Mouse (Mus musculus): Measurements from ENCODE around the gene Acan. TPM values are rescaled to one million over a fixed set of nuclear protein-coding genes. Genes with fewer than 3 reads are reported as not detected.

Gene Acan
- polyA plus RNA-seq, 2 experiments = 73.3 to 161 TPM

GRCm38 (mm10) chr7:79052081-79052480 is 1.2 kb upstream of the Acan start:
- Histone ChIP-seq H3K27me3 (ENCODE audit: control insufficient read depth, insufficient read depth, low read length) (peaks cover 47% of the 10 kb centered on the region), H3K36me3 (ENCODE audit: control insufficient read depth, insufficient read depth, low read length) (no peaks in the 10 kb centered on the region), H3K4me3 (replicated peaks; ENCODE audit: low read length) (peak overlapping the region; percentile 53), H3K9me3 (ENCODE audit: control insufficient read depth, low read length) (no peaks in the 10 kb centered on the region), H3K9ac (ENCODE audit: low read depth, low read length, severe bottlenecking) (no peak overlapping the region), H3K4me1 (ENCODE audit: control insufficient read depth, insufficient read depth, low read length) (peaks cover 4% of the 10 kb centered on the region; the same call in 1 of the 2 replicates), H3K4me2 (replicated peaks; ENCODE audit: low read depth, low read length, severe bottlenecking) (peak overlapping the region; percentile 93), H3K27ac (replicated peaks; ENCODE audit: low read depth, low read length) (no peak overlapping the region)
- no peak for ATAC-seq (ENCODE audit: low FRiP score, low read depth)
- 19% methylated on average over 5 of the region's 5 CpGs for WGBS
- DNase-seq (ENCODE audit: low spot score) = no peak
- TF ChIP-seq POLR2A (IDR thresholded peaks at IDR 0.05; ENCODE audit: borderline replicate concordance, extremely low read depth, insufficient read depth, insufficient read length) = no peak

- Histone ChIP-seq H3K27ac (replicated peaks; ENCODE audit: low read depth, low read length) (0 out of 2 replicates have a peak overlapping the region, but pooled peaks have one; percentile 55), H3K4me3 (replicated peaks; ENCODE audit: low read length) (peak overlapping the region; percentile 53), H3K9me3 (ENCODE audit: control insufficient read depth, low read length) (no peaks in the 10 kb centered on the region), H3K4me2 (replicated peaks; ENCODE audit: low read depth, low read length, severe bottlenecking) (peak overlapping the region; percentile 93), H3K4me1 (ENCODE audit: control insufficient read depth, insufficient read depth, low read length) (peaks cover 4% of the 10 kb centered on the region; the same call in 1 of the 2 replicates), H3K9ac (ENCODE audit: low read depth, low read length, severe bottlenecking) (peak overlapping the region; percentile 52), H3K36me3 (ENCODE audit: control insufficient read depth, insufficient read depth, low read length) (no peaks in the 10 kb centered on the region), H3K27me3 (ENCODE audit: control insufficient read depth, insufficient read depth, low read length) (peaks cover 47% of the 10 kb centered on the region)
- 1% methylated on average over 56 of the region's 66 CpGs for WGBS
- DNase-seq (ENCODE audit: low spot score) = no peak
- TF ChIP-seq POLR2A (IDR thresholded peaks at IDR 0.05; ENCODE audit: borderline replicate concordance, extremely low read depth, insufficient read depth, insufficient read length) = no peak
- ATAC-seq (ENCODE audit: low FRiP score, low read depth) = peak; percentile 62
Measured at GRCm38 (mm10) chr7:79052521-79053382, 531 bp upstream of the Acan start.

- WGBS = 14% methylated on average over 13 of the region's 13 CpGs
- Histone ChIP-seq H3K9me3 (ENCODE audit: control insufficient read depth, low read length) (no peaks in the 10 kb centered on the region), H3K4me3 (replicated peaks; ENCODE audit: low read length) (peak overlapping the region; percentile 53), H3K4me1 (ENCODE audit: control insufficient read depth, insufficient read depth, low read length) (peaks cover 4% of the 10 kb centered on the region; the same call in 1 of the 2 replicates), H3K36me3 (ENCODE audit: control insufficient read depth, insufficient read depth, low read length) (no peaks in the 10 kb centered on the region), H3K27me3 (ENCODE audit: control insufficient read depth, insufficient read depth, low read length) (peaks cover 47% of the 10 kb centered on the region), H3K27ac (replicated peaks; ENCODE audit: low read depth, low read length) (no peak overlapping the region), H3K9ac (ENCODE audit: low read depth, low read length, severe bottlenecking) (peak overlapping the region; percentile 52), H3K4me2 (replicated peaks; ENCODE audit: low read depth, low read length, severe bottlenecking) (peak overlapping the region; percentile 93)
- no peak for ATAC-seq (ENCODE audit: low FRiP score, low read depth)
- DNase-seq (ENCODE audit: low spot score) = no peak
- TF ChIP-seq POLR2A (IDR thresholded peaks at IDR 0.05; ENCODE audit: borderline replicate concordance, extremely low read depth, insufficient read depth, insufficient read length) = no peak
Measured at GRCm38 (mm10) chr7:79054111-79054510, 828 bp downstream of the Acan start.

GRCm38 (mm10) chr7:79058546-79058945 is 5.3 kb downstream of the Acan start:
- 21% methylated on average over 2 of the region's 2 CpGs for WGBS
- Histone ChIP-seq H3K27ac (replicated peaks; ENCODE audit: low read depth, low read length) (no peak overlapping the region), H3K4me1 (ENCODE audit: control insufficient read depth, insufficient read depth, low read length) (no peaks in the 10 kb centered on the region), H3K4me3 (replicated peaks; ENCODE audit: low read length) (no peak overlapping the region), H3K36me3 (ENCODE audit: control insufficient read depth, insufficient read depth, low read length) (no peaks in the 10 kb centered on the region), H3K27me3 (ENCODE audit: control insufficient read depth, insufficient read depth, low read length) (peaks cover 19% of the 10 kb centered on the region), H3K9me3 (ENCODE audit: control insufficient read depth, low read length) (no peaks in the 10 kb centered on the region), H3K4me2 (replicated peaks; ENCODE audit: low read depth, low read length, severe bottlenecking) (no peak overlapping the region), H3K9ac (ENCODE audit: low read depth, low read length, severe bottlenecking) (no peak overlapping the region)
- no peak for ATAC-seq (ENCODE audit: low FRiP score, low read depth)
- DNase-seq (ENCODE audit: low spot score) = no peak
- TF ChIP-seq POLR2A (IDR thresholded peaks at IDR 0.05; ENCODE audit: borderline replicate concordance, extremely low read depth, insufficient read depth, insufficient read length) = no peak

GRCm38 (mm10) chr7:79067466-79067865 is 14.2 kb downstream of the Acan start:
- no peaks in the 10 kb centered on the region for H3K4me1 ChIP-seq (ENCODE audit: control insufficient read depth, insufficient read depth, low read length)
- H3K27ac ChIP-seq (replicated peaks; ENCODE audit: low read depth, low read length) = no peak overlapping the region
- WGBS = 66% methylated on average over 7 of the region's 7 CpGs
- no peak for DNase-seq (ENCODE audit: low spot score)
- H3K27me3 ChIP-seq (ENCODE audit: control insufficient read depth, insufficient read depth, low read length) = no peaks in the 10 kb centered on the region
- no peak overlapping the region for H3K4me2 ChIP-seq (replicated peaks; ENCODE audit: low read depth, low read length, severe bottlenecking)
- H3K4me3 ChIP-seq (replicated peaks; ENCODE audit: low read length) = no peak overlapping the region
- H3K9ac ChIP-seq (ENCODE audit: low read depth, low read length, severe bottlenecking) = no peak overlapping the region
- H3K9me3 ChIP-seq (ENCODE audit: control insufficient read depth, low read length) = no peaks in the 10 kb centered on the region
- no peak for ATAC-seq (ENCODE audit: low FRiP score, low read depth)
- no peak for TF ChIP-seq POLR2A (IDR thresholded peaks at IDR 0.05; ENCODE audit: borderline replicate concordance, extremely low read depth, insufficient read depth, insufficient read length)
- H3K36me3 ChIP-seq (ENCODE audit: control insufficient read depth, insufficient read depth, low read length) = no peaks in the 10 kb centered on the region

Measured in limb, embryonic 14.5 days (tissue).